Mouse (Mus musculus): ENCODE results near the gene Abhd16b. TPM values are rescaled to one million over a fixed set of nuclear protein-coding genes. Genes with fewer than 3 reads are reported as not detected.

Abhd16b gene
- polyA plus RNA-seq, 1 experiment = 0.15 TPM

GRCm38 (mm10) chr2:181520118-181520935 is 27.3 kb downstream of the Abhd16b start, which contains the start of gene Dnajc5:
Dnajc5 (plus strand) TSS chr2:181520485.
- TF ChIP-seq POLR2A (IDR thresholded peaks at IDR 0.05; ENCODE audit: low read depth, low read length) (peak; percentile 87), CTCF (IDR thresholded peaks at IDR 0.05; ENCODE audit: extremely low read depth, insufficient read depth, insufficient read length, insufficient replicate concordance) (no peak)
- peaks cover 3% of the 10 kb centered on the region for H3K36me3 ChIP-seq (ENCODE audit: control insufficient read depth, insufficient read depth, low read length)
- DNase-seq (ENCODE audit: low read depth in 1 of 2, low spot score in 2 of 2) = peak; percentile 91 to 98
- WGBS = under 1% methylated on average over 74 of the region's 74 CpGs
- no peaks in the 10 kb centered on the region for H3K27me3 ChIP-seq (ENCODE audit: control insufficient read depth, insufficient read depth, low read length)
- H3K27ac ChIP-seq (ENCODE audit: insufficient read depth, low read length) = peak within 1 kb of the TSS; percentile 99
- H3K4me3 ChIP-seq (ENCODE audit: extremely low read depth, insufficient read depth, insufficient read length) = peak within 1 kb of the TSS; percentile 98
- H3K4me1 ChIP-seq (ENCODE audit: control insufficient read depth, insufficient read depth, insufficient read length) = peaks cover 5% of the 10 kb centered on the region

GRCm38 (mm10) chr2:181520936-181521227 is 27.9 kb downstream of the Abhd16b start:
- peaks cover 5% of the 10 kb centered on the region for H3K4me1 ChIP-seq (ENCODE audit: control insufficient read depth, insufficient read depth, insufficient read length)
- DNase-seq (ENCODE audit: low read depth in 1 of 2, low spot score in 2 of 2) = no peak
- H3K36me3 ChIP-seq (ENCODE audit: control insufficient read depth, insufficient read depth, low read length) = peaks cover 2% of the 10 kb centered on the region; the same call in 1 of the 2 replicates
- H3K27me3 ChIP-seq (ENCODE audit: control insufficient read depth, insufficient read depth, low read length) = no peaks in the 10 kb centered on the region
- peak overlapping the region; percentile 99 for H3K27ac ChIP-seq (ENCODE audit: insufficient read depth, low read length)
- no peak for TF ChIP-seq POLR2A (IDR thresholded peaks at IDR 0.05; ENCODE audit: low read depth, low read length)
- no peak for TF ChIP-seq CTCF (IDR thresholded peaks at IDR 0.05; ENCODE audit: extremely low read depth, insufficient read depth, insufficient read length, insufficient replicate concordance)
- peak overlapping the region; percentile 98 for H3K4me3 ChIP-seq (ENCODE audit: extremely low read depth, insufficient read depth, insufficient read length)
- under 1% methylated on average over 17 of the region's 17 CpGs for WGBS

GRCm38 (mm10) chr2:181521491-181521890 is 28.5 kb downstream of the Abhd16b start:
- H3K4me3 ChIP-seq (ENCODE audit: extremely low read depth, insufficient read depth, insufficient read length) = peak overlapping the region; percentile 98
- no peak for DNase-seq (ENCODE audit: low read depth in 1 of 2, low spot score in 2 of 2)
- H3K27me3 ChIP-seq (ENCODE audit: control insufficient read depth, insufficient read depth, low read length) = no peaks in the 10 kb centered on the region
- 44% methylated on average over 10 of the region's 10 CpGs for WGBS
- peaks cover 5% of the 10 kb centered on the region for H3K4me1 ChIP-seq (ENCODE audit: control insufficient read depth, insufficient read depth, insufficient read length)
- TF ChIP-seq CTCF (IDR thresholded peaks at IDR 0.05; ENCODE audit: extremely low read depth, insufficient read depth, insufficient read length, insufficient replicate concordance) = no peak
- no peak for TF ChIP-seq POLR2A (IDR thresholded peaks at IDR 0.05; ENCODE audit: low read depth, low read length)
- H3K36me3 ChIP-seq (ENCODE audit: control insufficient read depth, insufficient read depth, low read length) = no peaks in the 10 kb centered on the region; the same call in 1 of the 2 replicates
- H3K27ac ChIP-seq (ENCODE audit: insufficient read depth, low read length) = no peak overlapping the region

- H3K4me1 ChIP-seq (ENCODE audit: control insufficient read depth, insufficient read depth, insufficient read length) = peaks cover 5% of the 10 kb centered on the region
- WGBS = 66% methylated on average over 5 of the region's 5 CpGs
- DNase-seq (ENCODE audit: low read depth in 1 of 2, low spot score in 2 of 2) = peak; percentile 8 to 37
- H3K27me3 ChIP-seq (ENCODE audit: control insufficient read depth, insufficient read depth, low read length) = no peaks in the 10 kb centered on the region
- TF ChIP-seq CTCF (IDR thresholded peaks at IDR 0.05; ENCODE audit: extremely low read depth, insufficient read depth, insufficient read length, insufficient replicate concordance) (peak; percentile 9; the same call in 1 of the 2 replicates), POLR2A (IDR thresholded peaks at IDR 0.05; ENCODE audit: low read depth, low read length) (no peak)
- H3K27ac ChIP-seq (ENCODE audit: insufficient read depth, low read length) = no peak overlapping the region
- H3K36me3 ChIP-seq (ENCODE audit: control insufficient read depth, insufficient read depth, low read length) = peaks cover 2% of the 10 kb centered on the region; the same call in 1 of the 2 replicates
- no peak overlapping the region for H3K4me3 ChIP-seq (ENCODE audit: extremely low read depth, insufficient read depth, insufficient read length)
These were observed 29.8 kb downstream of the Abhd16b start for GRCm38 (mm10) chr2:181522811-181523210.

GRCm38 (mm10) chr2:181525526-181525925 is 32.5 kb downstream of the Abhd16b start:
- H3K27ac ChIP-seq (ENCODE audit: insufficient read depth, low read length) = no peak overlapping the region

GRCm38 (mm10) chr2:181529076-181529475 is 36.1 kb downstream of the Abhd16b start:
- H3K4me1 ChIP-seq (ENCODE audit: control insufficient read depth, insufficient read depth, insufficient read length) = no peaks in the 10 kb centered on the region; the same call in 1 of the 2 replicates
- no peaks in the 10 kb centered on the region for H3K27me3 ChIP-seq (ENCODE audit: control insufficient read depth, insufficient read depth, low read length)
- H3K27ac ChIP-seq (ENCODE audit: insufficient read depth, low read length) = no peak overlapping the region
- no peak for DNase-seq (ENCODE audit: low read depth in 1 of 2, low spot score in 2 of 2)
- WGBS = 86% methylated on average over 1 of the region's 1 CpGs
- H3K36me3 ChIP-seq (ENCODE audit: control insufficient read depth, insufficient read depth, low read length) = peaks cover 2% of the 10 kb centered on the region; the same call in 1 of the 2 replicates
- no peak overlapping the region for H3K4me3 ChIP-seq (ENCODE audit: extremely low read depth, insufficient read depth, insufficient read length)
- no peak for TF ChIP-seq POLR2A (IDR thresholded peaks at IDR 0.05; ENCODE audit: low read depth, low read length)
- TF ChIP-seq CTCF (IDR thresholded peaks at IDR 0.05; ENCODE audit: extremely low read depth, insufficient read depth, insufficient read length, insufficient replicate concordance) = no peak

More at GRCm38 (mm10) chr2:181525526-181525925, 32.5 kb downstream of the Abhd16b start:
- peaks cover 3% of the 10 kb centered on the region for H3K4me1 ChIP-seq (ENCODE audit: control insufficient read depth, insufficient read depth, insufficient read length)
- DNase-seq (ENCODE audit: low read depth in 1 of 2, low spot score in 2 of 2) = no peak
- no peaks in the 10 kb centered on the region for H3K27me3 ChIP-seq (ENCODE audit: control insufficient read depth, insufficient read depth, low read length)
- WGBS = 88% methylated on average over 5 of the region's 5 CpGs
- H3K36me3 ChIP-seq (ENCODE audit: control insufficient read depth, insufficient read depth, low read length) = peaks cover 2% of the 10 kb centered on the region; the same call in 1 of the 2 replicates
- TF ChIP-seq POLR2A (IDR thresholded peaks at IDR 0.05; ENCODE audit: low read depth, low read length) (no peak), CTCF (IDR thresholded peaks at IDR 0.05; ENCODE audit: extremely low read depth, insufficient read depth, insufficient read length, insufficient replicate concordance) (no peak)
- no peak overlapping the region for H3K4me3 ChIP-seq (ENCODE audit: extremely low read depth, insufficient read depth, insufficient read length)

GRCm38 (mm10) chr2:181532589-181532988 is 39.6 kb downstream of the Abhd16b start:
- TF ChIP-seq CTCF (IDR thresholded peaks at IDR 0.05; ENCODE audit: extremely low read depth, insufficient read depth, insufficient read length, insufficient replicate concordance) (no peak), POLR2A (IDR thresholded peaks at IDR 0.05; ENCODE audit: low read depth, low read length) (no peak)
- 93% methylated on average over 3 of the region's 3 CpGs for WGBS
- Histone ChIP-seq H3K4me1 (ENCODE audit: control insufficient read depth, insufficient read depth, insufficient read length) (no peaks in the 10 kb centered on the region; the same call in 1 of the 2 replicates), H3K36me3 (ENCODE audit: control insufficient read depth, insufficient read depth, low read length) (peaks cover 4% of the 10 kb centered on the region; the same call in 1 of the 2 replicates), H3K4me3 (ENCODE audit: extremely low read depth, insufficient read depth, insufficient read length) (no peak overlapping the region), H3K27me3 (ENCODE audit: control insufficient read depth, insufficient read depth, low read length) (no peaks in the 10 kb centered on the region), H3K27ac (ENCODE audit: insufficient read depth, low read length) (no peak overlapping the region)
- no peak for DNase-seq (ENCODE audit: low read depth in 1 of 2, low spot score in 2 of 2)
